Mouse (Mus musculus) limb, embryonic 15.5 days (tissue): ENCODE results near the gene Lrp8. TPM values are rescaled to one million over a fixed set of nuclear protein-coding genes. Genes with fewer than 3 reads are reported as not detected.
A peak's percentile ranks its signal among the peaks of the same experiment; 100 is the strongest.

Experiments
- ATAC-seq: fragments of 200-750 bp; cut with Nextera tagmentation; 2 replicates; pipeline ENCODE4 v1.8.0; 2017; ENCODE audit warnings: low read depth, moderate TSS enrichment; ENCODE audit not compliant: insufficient number of reproducible peaks, low FRiP score, low TSS enrichment
- H3K27ac ChIP-seq: fragments of 300-500 bp; sonication (generic); 2 replicates; pipeline ENCODE4 v1.5.1; 2015; ENCODE audit warnings: moderate library complexity, mild to moderate bottlenecking, inconsistent platforms
- H3K27me3 ChIP-seq: fragments of 300-500 bp; sonication (generic); 2 replicates; pipeline ENCODE4 v1.6.1; 2015; ENCODE audit warnings: inconsistent platforms
- H3K36me3 ChIP-seq: fragments of 300-500 bp; sonication (generic); 2 replicates; pipeline ENCODE4 v1.6.1; 2015; ENCODE audit warnings: inconsistent platforms
- H3K4me1 ChIP-seq: fragments of 300-500 bp; sonication (generic); 2 replicates; pipeline ENCODE4 v1.6.1; 2015; ENCODE audit warnings: inconsistent platforms
- H3K4me2 ChIP-seq: fragments of 300-500 bp; sonication (generic); 2 replicates; pipeline ENCODE4 v1.6.1; 2015; ENCODE audit warnings: mild to moderate bottlenecking, inconsistent platforms
- H3K4me3 ChIP-seq: fragments of 300-500 bp; sonication (generic); 2 replicates; pipeline ENCODE4 v1.5.1; 2015; ENCODE audit warnings: mild to moderate bottlenecking, inconsistent platforms
- H3K9ac ChIP-seq: fragments of 300-500 bp; sonication (generic); 2 replicates; pipeline ENCODE4 v1.6.1; 2015; ENCODE audit warnings: inconsistent platforms
- H3K9me3 ChIP-seq: fragments of 300-500 bp; sonication (generic); 2 replicates; pipeline ENCODE4 v1.6.1; 2016; ENCODE audit warnings: inconsistent platforms
- WGBS: fragments of 180-500 bp; shearing (Covaris S2); methylation state at CpG from one replicate; pipeline ENCODE4 v1.1.7; 2015; 5-methylcytosine and 5-hydroxymethylcytosine counted together
- polyA plus RNA-seq: library from polyadenylated mRNA; unstranded; fragments of >200 nt; fragmentation: Nextera tagmentation; extraction: Ambion mirVana; gene quantifications from 2 replicates; pipeline ENCODE4 v1.2.1, GENCODE M21; 2015

Gene Lrp8
- polyA plus RNA-seq, 1 experiment from 2014 or later: 2.5 TPM

DNA sequence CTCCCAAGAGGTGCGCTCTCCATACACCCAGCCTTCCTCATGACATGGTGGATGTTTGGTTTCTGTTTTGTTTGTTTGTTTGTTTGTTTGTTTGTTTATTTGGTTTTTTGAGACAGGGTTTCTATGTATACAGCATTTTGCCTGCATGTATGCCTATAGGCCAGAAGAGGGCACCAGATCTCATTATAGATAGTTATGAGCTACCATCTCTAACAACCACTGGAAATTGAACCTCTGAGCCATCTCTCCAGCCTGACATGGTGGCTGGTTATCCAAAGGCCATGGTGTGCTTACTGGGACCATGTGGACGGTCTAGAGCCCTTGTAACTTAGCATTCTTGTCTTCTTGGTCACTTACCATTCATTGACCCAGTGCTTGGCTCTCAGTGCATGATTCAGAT lies 90.6 kb downstream of the Lrp8 start:
- Histone ChIP-seq H3K27ac (no peak overlapping the region), H3K36me3 (peaks cover 53% of the 10 kb centered on the region)
- WGBS: 79% methylated on average over 2 of the region's 2 CpGs

GRCm38 (mm10) chr4:107899211-107899927 lies 97.3 kb downstream of the Lrp8 start:
- H3K27ac ChIP-seq: no peak overlapping the region
- 83% methylated on average over 5 of the region's 5 CpGs for WGBS
- H3K9ac ChIP-seq: no peak overlapping the region

More for the DNA sequence above, 90.6 kb downstream of the Lrp8 start:
- Histone ChIP-seq H3K4me1 (peaks cover 18% of the 10 kb centered on the region), H3K4me2 (no peak overlapping the region), H3K9ac (no peak overlapping the region), H3K4me3 (no peak overlapping the region), H3K27me3 (no peaks in the 10 kb centered on the region), H3K9me3 (no peaks in the 10 kb centered on the region)
- no peak for ATAC-seq

GRCm38 (mm10) chr4:107900206-107900605 lies 98.1 kb downstream of the Lrp8 start:
- ATAC-seq: no peak
- peaks cover 62% of the 10 kb centered on the region for H3K36me3 ChIP-seq

More at GRCm38 (mm10) chr4:107899211-107899927, 97.3 kb downstream of the Lrp8 start:
- no peak for ATAC-seq
- H3K36me3 ChIP-seq: peaks cover 61% of the 10 kb centered on the region
- H3K4me1 ChIP-seq: no peaks in the 10 kb centered on the region
- no peak overlapping the region for H3K4me3 ChIP-seq
- no peak overlapping the region for H3K4me2 ChIP-seq
- H3K9me3 ChIP-seq: no peaks in the 10 kb centered on the region
- H3K27me3 ChIP-seq: no peaks in the 10 kb centered on the region

DNA sequence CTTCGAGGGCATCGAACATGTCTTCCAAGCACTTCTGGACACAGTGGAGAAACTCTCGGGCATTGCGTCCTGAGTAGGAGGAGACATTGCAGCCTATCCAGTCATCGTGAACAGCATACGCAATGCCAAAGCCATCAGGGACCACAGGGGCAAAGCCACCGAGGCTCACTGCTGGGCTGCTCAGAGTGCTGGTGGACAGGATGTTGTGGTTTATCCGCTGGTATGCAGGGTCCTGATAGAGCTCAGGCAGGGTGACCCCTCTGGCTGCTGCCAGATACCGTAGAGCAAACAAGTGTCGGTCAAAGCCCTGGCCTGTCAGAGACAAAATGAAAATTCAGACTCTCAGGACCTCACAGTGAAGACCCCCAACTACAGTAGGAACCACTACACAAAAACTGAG lies 102.2 kb downstream of the Lrp8 start:
- Histone ChIP-seq H3K4me2 (no peak overlapping the region), H3K27me3 (no peaks in the 10 kb centered on the region), H3K27ac (no peak overlapping the region), H3K4me1 (no peaks in the 10 kb centered on the region), H3K9ac (no peak overlapping the region), H3K4me3 (no peak overlapping the region), H3K36me3 (peaks cover 58% of the 10 kb centered on the region), H3K9me3 (no peaks in the 10 kb centered on the region)
- no peak for ATAC-seq
- WGBS: 95% methylated on average over 10 of the region's 10 CpGs

More at GRCm38 (mm10) chr4:107900206-107900605, 98.1 kb downstream of the Lrp8 start:
- Histone ChIP-seq H3K27ac (no peak overlapping the region), H3K27me3 (no peaks in the 10 kb centered on the region), H3K4me3 (no peak overlapping the region), H3K4me1 (no peaks in the 10 kb centered on the region), H3K9me3 (no peaks in the 10 kb centered on the region), H3K4me2 (no peak overlapping the region), H3K9ac (no peak overlapping the region)
- 95% methylated on average over 3 of the region's 3 CpGs for WGBS

- Histone ChIP-seq H3K27me3 (no peaks in the 10 kb centered on the region), H3K36me3 (peaks cover 67% of the 10 kb centered on the region), H3K9me3 (no peaks in the 10 kb centered on the region), H3K27ac (no peak overlapping the region), H3K9ac (no peak overlapping the region), H3K4me2 (no peak overlapping the region), H3K4me1 (no peaks in the 10 kb centered on the region), H3K4me3 (no peak overlapping the region)
- 91% methylated on average over 9 of the region's 9 CpGs for WGBS
- ATAC-seq: no peak
Observed at GRCm38 (mm10) chr4:107906561-107906960, 104.5 kb downstream of the Lrp8 start.

DNA sequence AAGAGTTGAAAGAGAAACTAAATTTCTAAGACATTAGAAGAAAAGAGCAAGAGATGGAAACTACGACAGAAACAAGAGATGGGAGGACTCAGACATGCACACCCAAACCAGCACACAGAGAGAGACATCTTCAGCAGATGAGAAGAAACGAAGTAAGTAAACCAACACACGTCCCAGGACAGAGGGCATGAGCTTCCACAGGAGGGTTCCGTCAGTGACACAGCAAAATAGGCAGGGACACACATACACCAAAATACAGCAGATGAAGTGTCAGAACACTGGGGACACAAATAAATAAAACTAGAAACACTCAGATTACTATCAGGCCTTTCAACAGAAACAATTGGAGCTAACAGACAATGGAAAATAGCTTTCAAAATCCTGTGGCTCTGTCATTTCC lies 108.0 kb downstream of the Lrp8 start:
- Histone ChIP-seq H3K9ac (no peak overlapping the region), H3K9me3 (no peaks in the 10 kb centered on the region), H3K4me2 (no peak overlapping the region), H3K27ac (no peak overlapping the region), H3K27me3 (no peaks in the 10 kb centered on the region), H3K4me3 (no peak overlapping the region), H3K4me1 (peaks cover 3% of the 10 kb centered on the region; the same call in 1 of the 2 replicates), H3K36me3 (peaks cover 68% of the 10 kb centered on the region)
- WGBS: 87% methylated on average over 4 of the region's 4 CpGs
- no peak for ATAC-seq

GRCm38 (mm10) chr4:107920336-107920735 lies 118.3 kb downstream of the Lrp8 start:
- no peak overlapping the region for H3K27ac ChIP-seq
- H3K4me3 ChIP-seq: no peak overlapping the region
- H3K4me1 ChIP-seq: peaks cover 22% of the 10 kb centered on the region
- H3K36me3 ChIP-seq: no peaks in the 10 kb centered on the region
- H3K9me3 ChIP-seq: no peaks in the 10 kb centered on the region
- 81% methylated on average over 2 of the region's 2 CpGs for WGBS
- H3K4me2 ChIP-seq: no peak overlapping the region
- H3K9ac ChIP-seq: no peak overlapping the region
- no peaks in the 10 kb centered on the region for H3K27me3 ChIP-seq
- ATAC-seq: no peak

GRCm38 (mm10) chr4:107921152-107921695 lies 119.2 kb downstream of the Lrp8 start:
- Histone ChIP-seq H3K9me3 (no peaks in the 10 kb centered on the region), H3K4me1 (peaks cover 22% of the 10 kb centered on the region), H3K4me2 (no peak overlapping the region), H3K36me3 (no peaks in the 10 kb centered on the region), H3K27me3 (no peaks in the 10 kb centered on the region), H3K9ac (no peak overlapping the region), H3K4me3 (no peak overlapping the region), H3K27ac (no peak overlapping the region)
- WGBS: 54% methylated on average over 8 of the region's 8 CpGs
- no peak for ATAC-seq

- no peaks in the 10 kb centered on the region for H3K9me3 ChIP-seq
- no peak overlapping the region for H3K27ac ChIP-seq
- H3K9ac ChIP-seq: no peak overlapping the region
- no peak for ATAC-seq
- no peaks in the 10 kb centered on the region for H3K27me3 ChIP-seq
- H3K4me3 ChIP-seq: no peak overlapping the region
- peak overlapping the region; percentile 72; the same call in 1 of the 2 replicates for H3K4me2 ChIP-seq
- 73% methylated on average over 4 of the region's 4 CpGs for WGBS
- H3K36me3 ChIP-seq: no peaks in the 10 kb centered on the region
- peaks cover 22% of the 10 kb centered on the region for H3K4me1 ChIP-seq
Observed at GRCm38 (mm10) chr4:107921952-107922351, 119.9 kb downstream of the Lrp8 start.

DNA sequence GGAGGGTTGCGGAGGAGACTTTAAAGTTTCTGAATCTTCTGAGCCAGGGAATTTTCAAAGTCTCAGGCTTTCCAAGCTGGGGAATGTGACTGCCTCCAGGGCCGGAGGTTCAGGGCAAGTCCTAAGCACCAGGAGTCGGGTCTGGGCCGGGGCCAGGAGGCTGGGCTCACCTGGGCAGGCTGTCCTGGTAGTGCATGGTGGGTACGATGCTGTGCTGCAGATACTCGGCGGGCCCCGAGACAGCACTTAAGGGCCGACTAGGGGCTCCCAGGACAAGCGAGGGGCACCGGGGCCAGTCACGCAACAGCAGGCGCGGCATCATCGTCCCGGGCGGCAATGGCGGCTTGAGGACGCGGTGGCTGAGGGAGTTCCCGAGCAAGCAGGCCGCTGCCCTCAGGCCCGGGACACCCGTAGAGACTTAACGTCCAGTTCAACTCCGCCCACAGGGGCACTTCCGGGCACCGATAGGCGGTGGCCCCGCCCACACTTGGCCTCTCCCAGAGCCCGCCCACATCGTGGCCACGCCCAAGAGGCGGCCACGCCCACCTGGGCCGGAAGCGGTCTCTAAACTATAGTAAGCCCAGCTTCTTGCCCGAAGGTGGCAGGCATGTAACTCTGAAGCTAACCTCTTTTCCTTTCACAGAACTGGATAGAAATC lies 121.2 kb downstream of the Lrp8 start, which contains the start of gene Cpt2:
Gene Cpt2, minus strand, starts transcription at position 466 of the 658 bp plus-strand sequence.
- H3K4me1 ChIP-seq: peaks cover 22% of the 10 kb centered on the region
- peak within 1 kb of the TSS; percentile 84 for H3K4me3 ChIP-seq
- H3K9me3 ChIP-seq: no peaks in the 10 kb centered on the region
- H3K4me2 ChIP-seq: peak within 1 kb of the TSS; percentile 72
- WGBS: 1% methylated on average over 38 of the region's 38 CpGs
- H3K27ac ChIP-seq: peak within 1 kb of the TSS; percentile 86
- peak within 1 kb of the TSS; percentile 82 for H3K9ac ChIP-seq
- no peaks in the 10 kb centered on the region for H3K27me3 ChIP-seq
- peak; percentile 90 for ATAC-seq
- H3K36me3 ChIP-seq: no peaks in the 10 kb centered on the region

- H3K36me3 ChIP-seq: no peaks in the 10 kb centered on the region
- H3K4me3 ChIP-seq: peak overlapping the region; percentile 84
- no peak overlapping the region for H3K9ac ChIP-seq
- ATAC-seq: no peak
- H3K9me3 ChIP-seq: no peaks in the 10 kb centered on the region
- peaks cover 22% of the 10 kb centered on the region for H3K4me1 ChIP-seq
- H3K27me3 ChIP-seq: no peaks in the 10 kb centered on the region
- H3K4me2 ChIP-seq: peak overlapping the region; percentile 72
- H3K27ac ChIP-seq: peak overlapping the region; percentile 86; the same call in 1 of the 2 replicates
- 43% methylated on average over 7 of the region's 7 CpGs for WGBS
Observed at GRCm38 (mm10) chr4:107923803-107924194, 121.7 kb downstream of the Lrp8 start.
